Mouse (Mus musculus) embryonic stem cell, embryonic (primary cell): ENCODE results near the gene Fkbp6.

ENCODE experiments used
- CTCF ChIA-PET, 4 experiments: fragments of 300-600 bp in 2 of 4; fragments of 350-600 bp in 2 of 4; sonication (Branson Sonifier 250); formaldehyde crosslinking; loops; one replicate each; lab custom pipeline; 2022; ENCODE audit warnings: inconsistent platforms in 2 of 4; lab: Charles Lee
- POLR2A ChIA-PET, 4 experiments: fragments of 300-600 bp in 2 of 4; fragments of 350-600 bp in 2 of 4; sonication (Branson Sonifier 250); formaldehyde crosslinking; loops; one replicate each; lab custom pipeline; 2022; ENCODE audit warnings: antibody characterized with exemption in 4 of 4, inconsistent platforms in 1 of 4; lab: Charles Lee

Fkbp6 gene

DNA sequence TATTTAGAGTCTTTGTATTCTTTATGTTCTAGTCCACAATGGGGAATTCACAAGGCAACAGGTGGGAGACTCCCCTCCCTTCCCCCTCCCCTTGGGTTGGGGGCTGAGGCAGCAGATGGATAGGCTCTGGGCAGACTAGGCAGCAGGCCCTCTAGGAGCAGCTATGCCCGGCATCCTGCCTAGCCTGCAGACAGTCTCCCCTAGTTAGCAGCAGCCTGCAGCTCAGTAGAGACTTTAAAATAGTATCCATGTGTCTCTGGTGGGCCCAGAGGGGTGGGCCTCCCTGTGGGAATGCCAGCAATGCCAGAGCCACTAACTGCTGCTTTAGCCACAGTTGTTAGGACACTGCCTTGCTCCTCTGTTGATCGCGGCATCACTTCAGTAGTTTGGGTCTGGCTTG lies 107.2 kb downstream of the Fkbp6 start:
- ChIA-PET CTCF (interaction anchor here in 1 of 4 experiments (1.0 kb wide), 1 partner anchor 44 kb away, joined by 3 read pairs; no protein-coding TSS in a partner anchor), POLR2A (interaction anchor here in 1 of 4 experiments (2.4 kb wide), 1 partner anchor 9 kb away, joined by 10 read pairs; the partner anchor contains the start of gene Fzd9)

DNA sequence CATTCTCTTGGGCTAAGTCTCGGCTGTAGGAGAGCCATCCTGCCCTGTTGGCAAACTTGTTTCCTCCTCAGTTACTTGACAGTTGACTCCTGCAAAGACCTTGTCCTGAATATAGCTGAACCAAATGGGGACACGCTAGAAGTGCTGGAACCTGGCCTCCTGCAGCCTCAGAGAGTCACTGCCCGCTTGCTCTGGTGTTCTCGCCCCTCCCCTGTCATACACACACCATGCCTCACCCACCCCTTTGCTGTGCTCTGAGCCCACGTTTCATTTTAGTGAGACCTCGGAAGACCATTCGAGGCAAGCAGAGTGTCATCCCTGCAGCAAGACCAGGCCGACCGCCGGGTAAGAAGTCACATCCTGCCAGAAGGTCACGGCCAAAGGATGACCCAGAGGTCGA lies 107.7 kb downstream of the Fkbp6 start:
- POLR2A ChIA-PET, result interaction anchor here in 2 of 4 experiments (0.8 to 2.4 kb wide), 4 partner anchors 9 to 85 kb away, joined by 3 to 10 read pairs (median 3); partner anchors contain the start of gene Fzd9 (in 1 of the 2)

More for the DNA sequence above, 107.7 kb downstream of the Fkbp6 start:
- CTCF ChIA-PET, result no interaction called here
